Mouse (Mus musculus) intestine, embryonic 14.5 days (tissue): Measurements from ENCODE around the gene Rreb1. TPM values are rescaled to one million over a fixed set of nuclear protein-coding genes. Genes with fewer than 3 reads are reported as not detected.
A peak's percentile ranks its signal among the peaks of the same experiment; 100 is the strongest.

ENCODE experiments used
- ATAC-seq: fragments of 200-750 bp; cut with Nextera tagmentation; replicated peaks from 2 replicates; pipeline ENCODE4 v1.8.0; 2017; ENCODE audit warnings: low read depth, moderate number of reproducible peaks, moderate TSS enrichment, moderate library complexity; ENCODE audit not compliant: low FRiP score, low TSS enrichment
- DNase-seq: peaks from one replicate; pipeline ENCODE4 v3.0.0-alpha.2; 2018; ENCODE audit warnings: low spot score
- H3K27ac ChIP-seq: fragments of 300-500 bp; sonication (generic); 2 replicates; pipeline ENCODE4 v1.5.1; 2014; ENCODE audit warnings: low read depth, mild to moderate bottlenecking, control low read depth
- H3K27me3 ChIP-seq: fragments of 300-500 bp; sonication (generic); replicated peaks from 2 replicates; pipeline ENCODE4 v1.6.1; 2014; ENCODE audit warnings: low read length, control low read depth; ENCODE audit not compliant: control insufficient read depth, insufficient read depth
- H3K36me3 ChIP-seq: fragments of 300-500 bp; sonication (generic); 2 replicates; pipeline ENCODE4 v1.6.1; 2014; ENCODE audit warnings: low read length, control low read depth; ENCODE audit not compliant: control insufficient read depth, insufficient read depth
- H3K4me1 ChIP-seq: fragments of 300-500 bp; sonication (generic); replicated peaks from 2 replicates; pipeline ENCODE4 v1.6.1; 2014; ENCODE audit warnings: low read length, control low read depth, mixed read lengths; ENCODE audit not compliant: control insufficient read depth, insufficient read depth
- H3K4me2 ChIP-seq: fragments of 300-500 bp; sonication (generic); 2 replicates; pipeline ENCODE4 v1.6.1; 2014; ENCODE audit warnings: low read length
- H3K4me3 ChIP-seq: fragments of 300-500 bp; sonication (generic); 2 replicates; pipeline ENCODE4 v1.5.1; 2014; ENCODE audit warnings: low read depth, low read length, control low read depth, mixed read lengths
- H3K9ac ChIP-seq: fragments of 300-500 bp; sonication (generic); 2 replicates; pipeline ENCODE4 v1.6.1; 2014; ENCODE audit warnings: mild to moderate bottlenecking, low read length
- H3K9me3 ChIP-seq: fragments of 300-500 bp; sonication (generic); 2 replicates; pipeline ENCODE4 v1.6.1; 2016; ENCODE audit warnings: low read length, control low read depth; ENCODE audit not compliant: control insufficient read depth
- WGBS: fragments of 180-500 bp; shearing (Covaris S2); extraction: QIAGEN DNeasy Blood & Tissue Kit; methylation state at CpG from one replicate; pipeline ENCODE4 v1.1.7; 2014; 5-methylcytosine and 5-hydroxymethylcytosine counted together
- polyA plus RNA-seq: library from polyadenylated mRNA; unstranded; fragments of >200 nt; fragmentation: Nextera tagmentation; extraction: Ambion mirVana; gene quantifications from 2 replicates; pipeline ENCODE4 v1.2.1, GENCODE M21; 2014

The Rreb1 gene
- polyA plus RNA-seq, 1 experiment from 2014 or later = 20.3 TPM

DNA sequence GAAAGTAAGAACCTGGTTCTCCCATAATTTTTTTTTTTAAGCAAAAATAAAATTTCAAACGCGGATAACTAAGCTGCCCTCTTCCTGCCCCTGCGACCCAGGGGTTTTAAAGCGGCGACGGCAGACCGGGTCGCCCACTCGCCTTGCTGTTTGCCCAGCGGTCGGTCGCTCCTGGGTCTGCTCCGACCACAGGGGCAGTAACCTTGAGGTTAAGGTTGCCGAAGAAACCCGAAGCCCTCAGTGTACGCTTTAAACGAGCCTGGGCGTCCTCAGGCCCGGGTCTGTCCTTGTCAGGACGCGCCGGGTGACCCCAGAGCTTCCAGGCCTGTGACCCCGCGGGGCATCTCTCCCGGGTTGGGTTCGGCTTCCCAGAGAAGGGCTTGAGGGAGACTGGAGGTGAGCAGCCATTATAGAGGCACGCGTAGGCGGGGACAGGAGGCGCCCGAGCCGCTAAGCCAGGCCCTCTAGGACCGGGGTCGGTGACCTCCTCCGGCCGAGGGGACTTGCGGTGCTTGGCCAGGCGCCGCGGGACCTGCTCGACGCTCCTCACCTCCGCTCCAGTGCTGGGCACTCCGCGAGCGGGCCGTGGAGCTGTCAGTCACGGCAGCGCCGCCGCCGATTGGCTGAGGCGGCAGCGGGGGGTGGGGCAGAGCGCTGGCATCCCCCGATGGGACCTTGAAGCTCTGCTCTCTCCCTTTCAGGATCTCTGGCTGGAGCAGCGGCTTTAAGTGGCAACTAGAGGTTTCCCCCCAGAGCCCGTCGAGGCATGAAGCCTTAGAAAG is 79.3 kb downstream of the Rreb1 start:
- H3K4me3 ChIP-seq = peak overlapping the region; percentile 49
- H3K4me2 ChIP-seq = peak overlapping the region; percentile 60
- ATAC-seq (peak; percentile 88), DNase-seq (peak; percentile 96)
- 2% methylated on average over 52 of the region's 59 CpGs for WGBS
- peak overlapping the region; percentile 80 for H3K27ac ChIP-seq
- H3K9me3 ChIP-seq = no peaks in the 10 kb centered on the region
- H3K27me3 ChIP-seq = no peaks in the 10 kb centered on the region
- peak overlapping the region; percentile 62 for H3K9ac ChIP-seq
- no peaks in the 10 kb centered on the region for H3K36me3 ChIP-seq
- H3K4me1 ChIP-seq = peaks cover 59% of the 10 kb centered on the region

DNA sequence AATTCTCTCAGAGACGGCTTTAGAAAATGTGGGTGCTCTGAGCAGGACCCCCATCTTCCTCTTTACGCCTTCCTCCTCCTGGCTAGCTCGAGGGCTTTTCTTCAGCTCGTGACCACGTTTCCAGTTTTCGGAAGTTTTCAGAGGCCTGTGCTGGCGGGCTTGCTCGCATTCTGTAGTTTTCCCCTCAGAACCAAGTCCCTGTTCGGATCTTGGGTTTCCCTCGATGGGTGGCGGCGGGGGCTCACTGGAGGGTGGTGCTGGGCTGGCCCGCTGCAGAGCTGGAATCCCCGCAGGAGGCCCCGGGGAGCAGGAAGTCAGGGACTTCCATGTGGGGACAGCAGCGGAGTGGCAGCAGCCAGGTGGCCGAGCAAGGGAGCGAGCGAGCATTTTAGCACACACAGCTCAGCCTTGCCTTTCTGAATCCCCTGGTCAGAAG is 79.9 kb downstream of the Rreb1 start:
- H3K36me3 ChIP-seq = no peaks in the 10 kb centered on the region
- H3K9me3 ChIP-seq = no peaks in the 10 kb centered on the region
- peak overlapping the region; percentile 80 for H3K27ac ChIP-seq
- H3K4me2 ChIP-seq = peak overlapping the region; percentile 60
- ATAC-seq (peak; percentile 34; the same call in 1 of the 2 replicates), DNase-seq (no peak)
- WGBS = 7% methylated on average over 19 of the region's 19 CpGs
- peak overlapping the region; percentile 50 for H3K9ac ChIP-seq
- H3K27me3 ChIP-seq = no peaks in the 10 kb centered on the region
- H3K4me1 ChIP-seq = peaks cover 59% of the 10 kb centered on the region
- H3K4me3 ChIP-seq = peak overlapping the region; percentile 49

DNA sequence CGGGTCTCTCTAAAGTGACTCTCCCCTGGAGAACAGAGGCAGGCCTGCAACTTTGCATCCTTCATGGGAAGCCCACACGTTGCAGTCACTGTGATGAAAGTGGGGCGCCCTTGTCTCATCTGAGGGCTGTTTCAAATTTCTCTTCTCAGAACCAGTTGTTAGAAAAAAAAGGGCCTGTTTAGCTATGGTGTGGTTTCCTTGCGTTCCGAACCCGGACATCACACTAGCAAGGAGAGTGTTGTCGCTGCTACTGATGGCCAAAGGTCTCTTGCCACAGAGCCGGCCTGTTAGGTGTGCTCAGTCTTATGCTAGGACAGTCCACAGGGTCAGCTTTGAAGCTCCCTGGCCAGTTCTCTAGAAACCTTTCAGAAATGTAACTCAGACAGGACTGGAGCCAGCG is 80.3 kb downstream of the Rreb1 start:
- DNase-seq (no peak), ATAC-seq (no peak)
- H3K27ac ChIP-seq = peak overlapping the region; percentile 80
- no peaks in the 10 kb centered on the region for H3K9me3 ChIP-seq
- peaks cover 59% of the 10 kb centered on the region for H3K4me1 ChIP-seq
- peak overlapping the region; percentile 60 for H3K4me2 ChIP-seq
- 41% methylated on average over 9 of the region's 9 CpGs for WGBS
- no peaks in the 10 kb centered on the region for H3K27me3 ChIP-seq
- peak overlapping the region; percentile 50 for H3K9ac ChIP-seq
- no peaks in the 10 kb centered on the region for H3K36me3 ChIP-seq
- H3K4me3 ChIP-seq = peak overlapping the region; percentile 49; the same call in 1 of the 2 replicates

DNA sequence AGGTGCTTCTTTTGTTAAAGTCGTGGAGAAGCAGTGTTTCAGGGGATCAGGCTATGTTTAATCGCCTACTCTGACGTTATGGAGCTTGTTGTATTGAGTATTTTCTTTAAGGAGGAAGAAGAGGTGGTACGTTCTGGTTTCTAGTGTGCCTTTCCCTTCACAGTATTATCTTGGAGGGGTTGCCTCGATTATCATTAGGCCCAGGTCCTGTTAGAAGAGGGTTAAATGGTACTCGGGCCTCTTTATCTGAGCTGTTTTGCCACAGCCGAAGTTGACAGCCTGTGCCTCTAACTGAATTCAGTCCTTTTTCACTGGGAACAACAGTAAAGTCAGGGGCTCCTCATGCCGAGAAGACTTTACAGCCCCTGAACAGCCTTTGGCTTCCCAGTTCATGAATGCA is 81.6 kb downstream of the Rreb1 start:
- H3K27ac ChIP-seq = no peak overlapping the region
- H3K4me3 ChIP-seq = no peak overlapping the region
- no peaks in the 10 kb centered on the region for H3K36me3 ChIP-seq
- no peak for ATAC-seq
- H3K27me3 ChIP-seq = no peaks in the 10 kb centered on the region
- H3K9me3 ChIP-seq = no peaks in the 10 kb centered on the region
- DNase-seq = no peak
- H3K4me2 ChIP-seq = no peak overlapping the region
- H3K4me1 ChIP-seq = peaks cover 53% of the 10 kb centered on the region
- WGBS = 67% methylated on average over 8 of the region's 8 CpGs
- H3K9ac ChIP-seq = no peak overlapping the region

DNA sequence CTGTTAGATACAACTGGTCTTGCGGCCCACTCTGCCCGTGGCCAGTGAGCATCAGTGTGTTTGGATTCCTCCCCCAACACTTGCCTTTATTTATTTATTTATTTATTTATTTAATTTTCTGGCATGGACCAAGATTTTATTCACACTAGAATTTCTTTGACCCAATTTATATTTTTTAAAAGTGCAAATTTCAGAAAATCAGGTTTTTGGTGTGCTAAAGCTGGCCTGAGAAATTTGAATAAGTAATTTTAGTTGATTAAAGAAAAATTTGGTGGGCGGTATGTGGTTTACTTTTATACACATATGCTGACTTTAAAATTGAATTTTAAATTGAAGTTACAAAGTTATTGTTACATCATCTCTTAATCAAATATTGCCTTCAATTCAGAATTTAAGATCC is 82.0 kb downstream of the Rreb1 start:
- Histone ChIP-seq H3K9ac (no peak overlapping the region), H3K4me1 (peaks cover 50% of the 10 kb centered on the region)
- 85% methylated on average over 3 of the region's 3 CpGs for WGBS

DNA sequence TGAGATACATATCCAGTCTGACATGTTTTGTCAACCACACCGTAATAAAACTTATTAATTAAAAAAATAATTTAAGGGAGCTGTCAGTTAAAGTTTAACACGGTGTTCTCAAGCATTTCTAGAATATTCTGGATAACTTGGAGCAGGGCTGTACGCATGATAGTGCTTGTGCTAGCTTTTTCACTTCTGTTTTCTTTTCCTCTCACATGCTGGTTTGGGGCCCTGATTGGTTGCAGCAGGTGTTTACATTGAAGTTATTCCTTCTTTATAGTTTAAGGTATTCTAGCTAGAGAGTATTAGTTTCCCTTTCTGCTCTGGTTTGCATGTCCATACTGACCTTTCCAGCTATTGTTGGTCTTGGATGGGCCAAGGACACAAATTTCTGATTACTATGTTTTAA is 82.6 kb downstream of the Rreb1 start:
- H3K4me3 ChIP-seq = no peak overlapping the region
- no peak for ATAC-seq
- no peaks in the 10 kb centered on the region for H3K9me3 ChIP-seq
- H3K4me2 ChIP-seq = no peak overlapping the region
- peak overlapping the region; percentile 88; the same call in 1 of the 2 replicates for H3K27ac ChIP-seq
- DNase-seq = no peak
- peaks cover 50% of the 10 kb centered on the region for H3K4me1 ChIP-seq
- H3K9ac ChIP-seq = no peak overlapping the region
- no peaks in the 10 kb centered on the region for H3K27me3 ChIP-seq
- no peaks in the 10 kb centered on the region for H3K36me3 ChIP-seq
- 72% methylated on average over 3 of the region's 3 CpGs for WGBS

More for the DNA sequence above, 82.0 kb downstream of the Rreb1 start:
- no peak overlapping the region for H3K4me2 ChIP-seq
- no peaks in the 10 kb centered on the region for H3K36me3 ChIP-seq
- H3K27ac ChIP-seq = no peak overlapping the region
- no peaks in the 10 kb centered on the region for H3K9me3 ChIP-seq
- DNase-seq (no peak), ATAC-seq (no peak)
- no peaks in the 10 kb centered on the region for H3K27me3 ChIP-seq
- H3K4me3 ChIP-seq = no peak overlapping the region

DNA sequence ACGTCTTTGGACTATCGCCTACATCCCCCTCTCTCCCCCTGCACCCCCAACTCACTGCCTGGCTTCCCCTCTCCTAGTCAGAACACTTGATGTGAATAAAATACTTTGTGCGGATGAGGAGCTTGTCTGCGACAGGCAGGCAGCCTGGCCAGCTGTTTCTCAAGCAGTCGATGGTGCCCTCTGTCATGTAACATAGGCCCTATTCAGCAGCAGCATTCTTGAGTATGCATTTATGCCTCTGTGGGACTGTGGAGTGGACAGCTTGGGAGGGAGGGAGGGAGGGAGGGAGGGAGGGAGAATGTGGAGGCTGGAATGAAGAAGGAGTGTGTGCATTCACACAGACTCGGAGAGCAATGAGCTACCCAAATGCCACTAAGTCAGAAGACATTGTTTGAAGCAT is 84.3 kb downstream of the Rreb1 start:
- Histone ChIP-seq H3K4me2 (peak overlapping the region; percentile 22), H3K27ac (peak overlapping the region; percentile 88), H3K36me3 (no peaks in the 10 kb centered on the region), H3K4me3 (no peak overlapping the region), H3K4me1 (peaks cover 60% of the 10 kb centered on the region), H3K27me3 (no peaks in the 10 kb centered on the region), H3K9me3 (no peaks in the 10 kb centered on the region), H3K9ac (no peak overlapping the region)
- ATAC-seq = 0 out of 2 replicates have a peak, but pooled peaks have one; percentile 20
- no peak for DNase-seq
- WGBS = 11% methylated on average over 6 of the region's 6 CpGs

DNA sequence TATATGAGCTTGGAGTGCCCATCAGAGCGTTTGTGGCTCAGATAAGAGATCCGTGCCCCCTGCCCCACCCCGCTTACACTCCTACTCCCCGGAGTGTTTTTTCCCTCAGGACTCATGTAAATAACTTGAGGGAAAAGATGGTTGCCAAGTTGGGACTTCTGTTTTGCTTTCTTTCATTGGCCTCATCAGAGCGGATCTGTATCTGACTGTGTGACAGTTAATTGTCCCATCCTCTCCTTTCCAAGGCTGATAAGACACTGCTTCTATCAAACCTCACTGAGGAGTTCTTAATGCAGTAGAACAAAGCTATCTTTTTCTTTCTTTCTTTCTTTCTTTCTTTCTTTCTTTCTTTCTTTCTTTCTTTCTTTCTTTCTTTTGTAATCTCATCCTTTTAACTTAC is 85.4 kb downstream of the Rreb1 start:
- no peak for ATAC-seq
- Histone ChIP-seq H3K4me1 (peaks cover 52% of the 10 kb centered on the region), H3K9ac (no peak overlapping the region)

DNA sequence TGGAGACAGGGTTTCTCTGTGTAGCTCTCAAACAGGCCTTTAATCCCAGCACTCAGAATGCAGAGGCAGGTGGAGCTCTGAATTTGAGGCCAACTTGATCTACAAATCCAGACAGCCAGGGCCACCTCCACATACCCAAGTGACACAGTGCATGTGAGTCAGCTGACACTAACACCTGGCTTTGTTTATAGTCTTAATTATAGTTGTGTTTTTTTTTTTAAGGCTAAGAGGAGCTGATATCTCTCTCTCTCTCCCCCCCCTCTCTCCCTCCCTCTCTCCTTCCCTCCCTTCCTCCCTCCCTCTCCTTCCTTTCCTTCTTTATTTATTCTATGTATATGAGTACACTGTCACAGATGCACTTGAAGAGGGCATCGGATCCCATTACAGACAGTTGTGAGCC is 86.5 kb downstream of the Rreb1 start:
- 67% methylated on average over 1 of the region's 1 CpGs for WGBS
- Histone ChIP-seq H3K4me1 (peaks cover 48% of the 10 kb centered on the region), H3K4me2 (no peak overlapping the region), H3K36me3 (no peaks in the 10 kb centered on the region), H3K27ac (peak overlapping the region; percentile 2; the same call in 1 of the 2 replicates), H3K27me3 (no peaks in the 10 kb centered on the region), H3K9me3 (no peaks in the 10 kb centered on the region), H3K4me3 (no peak overlapping the region), H3K9ac (no peak overlapping the region)
- ATAC-seq (no peak), DNase-seq (no peak)

More for the DNA sequence above, 85.4 kb downstream of the Rreb1 start:
- Histone ChIP-seq H3K4me2 (no peak overlapping the region), H3K36me3 (no peaks in the 10 kb centered on the region), H3K9me3 (no peaks in the 10 kb centered on the region), H3K27ac (peak overlapping the region; percentile 88), H3K4me3 (no peak overlapping the region), H3K27me3 (no peaks in the 10 kb centered on the region)
- DNase-seq = no peak
- WGBS = 59% methylated on average over 5 of the region's 5 CpGs
